Mouse (Mus musculus) heart, postnatal 0 days (tissue): Measurements from ENCODE around the gene Olfr705. TPM values are rescaled to one million over a fixed set of nuclear protein-coding genes. Genes with fewer than 3 reads are reported as not detected.
"Not testable (repeated sequence)": the region's sequence is repeated elsewhere in the genome, so short reads cannot be mapped to it uniquely, and the experiment has no call there.

ENCODE experiments used
- ATAC-seq: fragments of 200-750 bp; cut with Nextera tagmentation; 2 replicates; pipeline ENCODE4 v1.8.0; 2017; ENCODE audit warnings: low read depth, moderate number of reproducible peaks, moderate library complexity; ENCODE audit not compliant: insufficient read depth
- DNase-seq: peaks from one replicate; pipeline ENCODE4 v3.0.0-alpha.2; 2016; ENCODE audit warnings: low spot score
- H3K27ac ChIP-seq: fragments of 300-500 bp; sonication (generic); 2 replicates; pipeline ENCODE4 v1.5.1; 2014; ENCODE audit warnings: low read depth, mild to moderate bottlenecking
- H3K27me3 ChIP-seq: fragments of 300-500 bp; sonication (generic); 2 replicates; pipeline ENCODE4 v1.6.1; 2014; ENCODE audit warnings: low read length, mixed read lengths; ENCODE audit not compliant: control insufficient read depth, insufficient read depth
- H3K36me3 ChIP-seq: fragments of 300-500 bp; sonication (generic); replicated peaks from 2 replicates; pipeline ENCODE4 v1.6.1; 2014; ENCODE audit warnings: low read length, mixed read lengths; ENCODE audit not compliant: control insufficient read depth, insufficient read depth
- H3K4me1 ChIP-seq: fragments of 300-500 bp; sonication (generic); 2 replicates; pipeline ENCODE4 v1.6.1; 2014; ENCODE audit warnings: antibody characterized with exemption; ENCODE audit not compliant: control insufficient read depth, insufficient read depth
- H3K4me2 ChIP-seq: fragments of 300-500 bp; sonication (generic); 2 replicates; pipeline ENCODE4 v1.6.1; 2014; ENCODE audit warnings: low read depth, mild to moderate bottlenecking, low read length, moderate library complexity
- H3K4me3 ChIP-seq: fragments of 300-500 bp; sonication (generic); 2 replicates; pipeline ENCODE4 v1.5.1; 2014; ENCODE audit warnings: low read depth, low read length
- H3K9ac ChIP-seq: fragments of 300-500 bp; sonication (generic); replicated peaks from 2 replicates; pipeline ENCODE4 v1.6.1; 2014; ENCODE audit warnings: low read depth, low read length, mixed read lengths
- H3K9me3 ChIP-seq: fragments of 300-500 bp; sonication (generic); replicated peaks from 2 replicates; pipeline ENCODE4 v1.6.1; 2016; ENCODE audit warnings: low read length; ENCODE audit not compliant: control insufficient read depth
- CTCF ChIP-seq: IDR thresholded peaks from 2 replicates; pipeline ENCODE4 v1.5.1; 2016; ENCODE audit warnings: antibody characterized with exemption, control low read depth, low read depth
- EP300 ChIP-seq: IDR thresholded peaks from 2 replicates; pipeline ENCODE4 v1.6.1; 2016; ENCODE audit warnings: antibody characterized with exemption, low read depth
- WGBS: fragments of 180-500 bp; shearing (Covaris S2); extraction: QIAGEN DNeasy Blood & Tissue Kit; methylation state at CpG from one replicate; pipeline ENCODE4 v1.1.7; 2014; 5-methylcytosine and 5-hydroxymethylcytosine counted together
- polyA plus RNA-seq: library from polyadenylated mRNA; unstranded; fragments of >200 nt; fragmentation: Nextera tagmentation; extraction: Ambion mirVana; gene quantifications from 2 replicates; pipeline ENCODE4 v1.2.1, GENCODE M21; 2015
- total RNA-seq: library from RNA; depleted of rRNA; stranded (reverse); fragments of >200 nt; gene quantifications from 2 replicates; pipeline ENCODE4 v1.2.3, GENCODE M21; 2014; ENCODE audit warnings: low replicate concordance; rRNA removed

Olfr705 gene
- not detected in 2 replicates for total RNA-seq
- not detected in 2 replicates for polyA plus RNA-seq

DNA sequence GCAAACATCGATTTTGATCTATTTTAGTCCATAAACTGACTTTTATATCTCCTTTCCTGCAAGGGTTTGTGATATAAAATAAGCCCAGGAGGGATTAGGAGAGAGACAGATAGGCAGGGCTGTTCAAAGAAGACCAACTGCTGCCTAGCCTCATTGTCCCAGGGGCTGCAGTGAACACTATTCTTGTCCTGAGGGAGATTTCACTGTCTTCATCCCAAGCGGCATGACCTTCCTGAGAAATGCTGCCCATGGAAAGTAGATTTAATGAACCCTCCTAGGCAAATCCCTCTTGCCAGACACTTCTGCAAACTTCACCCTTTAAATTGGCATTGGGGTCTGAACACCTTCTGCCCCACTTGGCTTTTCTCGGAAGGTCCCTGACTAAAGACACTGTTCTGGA lies at the start of gene Olfr705:
Gene Olfr705 (minus strand): TSS at position 101 of the 400 bp plus-strand sequence.
- Histone ChIP-seq H3K36me3 (no peaks in the 10 kb centered on the region), H3K4me2 (no peak within 1 kb of the TSS), H3K4me1 (no peaks in the 10 kb centered on the region), H3K27me3 (no peaks in the 10 kb centered on the region), H3K9ac (no peak within 1 kb of the TSS), H3K4me3 (no peak within 1 kb of the TSS), H3K27ac (no peak within 1 kb of the TSS), H3K9me3 (no peaks in the 10 kb centered on the region)
- DNase-seq (no peak), ATAC-seq (no peak)
- 65% methylated on average over 3 of the region's 3 CpGs for WGBS
- no peak for TF ChIP-seq EP300

DNA sequence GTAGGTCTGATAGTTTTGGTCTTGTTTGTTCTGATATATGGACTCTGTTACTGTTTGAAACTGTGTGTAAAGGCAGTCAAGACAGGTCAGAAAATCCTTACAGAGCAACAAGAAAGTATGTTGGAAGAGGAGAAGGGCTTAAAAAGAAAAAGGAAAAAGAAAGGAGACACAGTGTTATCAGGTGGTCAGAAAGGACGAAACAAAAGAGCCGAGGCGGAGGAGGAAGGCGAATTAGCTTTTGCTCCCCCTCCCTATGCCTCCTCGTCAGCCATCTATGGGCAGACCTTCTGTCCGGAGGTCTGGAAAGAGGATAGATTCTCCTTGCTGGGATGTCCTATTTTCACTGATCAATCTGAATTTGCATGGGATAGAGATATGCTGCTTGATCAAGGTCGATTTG lies 44.3 kb upstream of the Olfr705 start:
- H3K4me3 ChIP-seq, H3K9ac ChIP-seq, H3K4me1 ChIP-seq, ATAC-seq, DNase-seq, H3K36me3 ChIP-seq, H3K27ac ChIP-seq, H3K4me2 ChIP-seq, H3K9me3 ChIP-seq, H3K27me3 ChIP-seq: not testable (repeated sequence)
- 53% methylated on average over 2 of the region's 7 CpGs for WGBS

DNA sequence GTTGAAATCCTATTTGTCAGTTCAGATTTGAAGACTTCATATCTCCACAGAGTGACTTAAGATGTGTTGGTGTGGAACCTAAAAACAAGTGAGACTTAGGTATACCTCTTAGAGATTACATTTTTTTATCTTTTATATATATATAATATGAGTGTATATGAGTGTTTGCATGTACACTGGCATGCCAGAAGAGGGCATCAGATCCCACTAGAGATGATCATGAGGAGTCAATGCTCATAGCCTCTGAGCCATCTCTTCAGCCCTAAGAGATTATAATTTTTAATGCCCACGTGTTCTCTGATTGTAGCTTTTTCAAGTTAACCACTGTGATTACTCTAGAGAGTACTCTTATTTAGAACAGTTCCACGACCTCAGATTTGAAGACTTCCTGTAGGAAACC lies 31.0 kb upstream of the Olfr705 start, which contains the start of gene Olfr1532-ps1:
Gene Olfr1532-ps1 (plus strand): TSS at position 326 of the 400 bp plus-strand sequence.
- H3K9ac ChIP-seq = no peak within 1 kb of the TSS
- ATAC-seq = no peak
- no peak for TF ChIP-seq EP300
- no peak for TF ChIP-seq CTCF
- H3K4me3 ChIP-seq = no peak within 1 kb of the TSS
- WGBS = 35% methylated on average over 2 of the region's 2 CpGs
- DNase-seq = no peak
- no peak within 1 kb of the TSS for H3K27ac ChIP-seq
- H3K27me3 ChIP-seq = no peaks in the 10 kb centered on the region
- H3K4me2 ChIP-seq = no peak within 1 kb of the TSS
- H3K4me1 ChIP-seq = no peaks in the 10 kb centered on the region
- no peaks in the 10 kb centered on the region for H3K9me3 ChIP-seq
- H3K36me3 ChIP-seq = no peaks in the 10 kb centered on the region

DNA sequence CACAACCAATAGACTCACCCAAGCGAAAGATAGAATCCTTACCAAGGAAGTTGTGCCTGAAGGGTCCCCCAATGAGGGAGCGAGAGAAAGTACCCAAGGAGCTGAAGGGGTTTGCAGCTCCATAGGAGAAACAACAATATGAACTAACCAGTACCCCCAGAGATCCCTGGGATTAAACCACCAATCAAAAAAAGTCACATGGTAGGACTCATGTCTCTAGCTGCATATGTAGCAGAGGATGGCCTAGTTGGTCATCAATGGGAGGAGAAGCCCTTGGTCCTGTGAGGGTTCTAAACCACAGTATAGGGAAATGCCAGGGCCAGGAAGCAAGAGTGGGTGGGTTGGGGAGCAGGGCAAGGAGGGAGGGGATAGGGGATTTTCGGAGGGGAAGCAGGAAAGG lies 24.4 kb upstream of the Olfr705 start, which contains the start of gene Olfr707:
Gene Olfr707 (minus strand): TSS at position 101 of the 400 bp plus-strand sequence.
- WGBS = 71% methylated on average over 3 of the region's 3 CpGs
- not testable (repeated sequence) for DNase-seq, H3K4me1 ChIP-seq, ATAC-seq, H3K9ac ChIP-seq, H3K4me3 ChIP-seq, H3K27ac ChIP-seq, H3K36me3 ChIP-seq, H3K27me3 ChIP-seq, H3K9me3 ChIP-seq, H3K4me2 ChIP-seq

DNA sequence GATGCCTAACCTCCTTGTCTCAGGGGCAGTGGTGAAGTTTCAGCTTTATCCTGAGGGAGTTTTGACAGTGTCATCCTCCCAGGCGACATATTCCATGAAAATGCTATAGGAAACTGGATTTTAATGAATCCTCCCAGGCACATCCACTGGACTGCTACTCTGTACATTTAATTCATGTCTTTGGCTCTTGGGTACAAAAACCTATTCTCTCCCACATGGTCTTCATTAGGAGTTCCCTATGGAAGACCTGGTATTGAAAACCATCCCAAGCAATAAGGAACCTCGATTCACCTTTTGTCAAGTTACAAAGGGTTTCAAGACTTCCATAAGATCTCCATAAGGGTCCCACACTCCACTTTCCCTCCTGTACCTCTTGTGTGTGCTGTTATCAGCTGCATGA lies 11.4 kb upstream of the Olfr705 start, which contains the start of gene Olfr706:
Gene Olfr706 (minus strand): TSS at position 101 of the 400 bp plus-strand sequence.
- Histone ChIP-seq H3K4me1 (no peaks in the 10 kb centered on the region), H3K4me2 (no peak within 1 kb of the TSS), H3K9me3 (no peaks in the 10 kb centered on the region), H3K4me3 (no peak within 1 kb of the TSS), H3K27me3 (no peaks in the 10 kb centered on the region), H3K36me3 (no peaks in the 10 kb centered on the region), H3K27ac (no peak within 1 kb of the TSS), H3K9ac (no peak within 1 kb of the TSS)
- TF ChIP-seq EP300 = no peak
- TF ChIP-seq CTCF = no peak
- DNase-seq (no peak), ATAC-seq (no peak)
- WGBS = 68% methylated on average over 2 of the region's 2 CpGs

DNA sequence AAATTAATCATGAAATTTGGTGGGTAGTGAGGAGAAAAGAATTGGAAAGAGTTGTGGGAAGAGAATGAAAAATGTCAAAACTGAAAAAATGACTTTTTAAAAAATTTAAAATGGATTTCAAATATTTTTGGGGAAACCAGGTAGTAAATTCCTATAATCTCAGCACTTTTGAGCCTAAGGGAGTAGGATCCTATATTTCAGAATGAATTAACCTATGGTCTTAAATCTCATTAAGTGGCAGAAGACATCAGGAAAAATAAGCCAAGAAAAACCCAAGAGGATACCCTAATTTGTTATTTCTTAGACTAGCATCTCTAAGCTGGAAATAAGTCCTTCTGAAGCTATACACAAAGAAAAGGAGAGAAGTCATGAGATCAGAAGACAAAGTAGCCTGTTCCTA lies 13.8 kb downstream of the Olfr705 start, which contains the start of gene Olfr704:
Gene Olfr704 (plus strand): TSS at position 301 of the 400 bp plus-strand sequence.
- TF ChIP-seq EP300 = no peak
- no peak for TF ChIP-seq CTCF
- DNase-seq = no peak
- no peak for ATAC-seq

More for the DNA sequence above, 13.8 kb downstream of the Olfr705 start, which contains the start of gene Olfr704:
- no peak within 1 kb of the TSS for H3K27ac ChIP-seq
- H3K4me1 ChIP-seq = no peaks in the 10 kb centered on the region
- H3K9ac ChIP-seq = no peak within 1 kb of the TSS
- no peak within 1 kb of the TSS for H3K4me2 ChIP-seq
- H3K4me3 ChIP-seq = no peak within 1 kb of the TSS
- no peaks in the 10 kb centered on the region for H3K27me3 ChIP-seq
- H3K36me3 ChIP-seq = no peaks in the 10 kb centered on the region
- H3K9me3 ChIP-seq = no peaks in the 10 kb centered on the region
